8 mouse cellular contexts compared by ENCODE assay signal in the genomic region with DNA sequence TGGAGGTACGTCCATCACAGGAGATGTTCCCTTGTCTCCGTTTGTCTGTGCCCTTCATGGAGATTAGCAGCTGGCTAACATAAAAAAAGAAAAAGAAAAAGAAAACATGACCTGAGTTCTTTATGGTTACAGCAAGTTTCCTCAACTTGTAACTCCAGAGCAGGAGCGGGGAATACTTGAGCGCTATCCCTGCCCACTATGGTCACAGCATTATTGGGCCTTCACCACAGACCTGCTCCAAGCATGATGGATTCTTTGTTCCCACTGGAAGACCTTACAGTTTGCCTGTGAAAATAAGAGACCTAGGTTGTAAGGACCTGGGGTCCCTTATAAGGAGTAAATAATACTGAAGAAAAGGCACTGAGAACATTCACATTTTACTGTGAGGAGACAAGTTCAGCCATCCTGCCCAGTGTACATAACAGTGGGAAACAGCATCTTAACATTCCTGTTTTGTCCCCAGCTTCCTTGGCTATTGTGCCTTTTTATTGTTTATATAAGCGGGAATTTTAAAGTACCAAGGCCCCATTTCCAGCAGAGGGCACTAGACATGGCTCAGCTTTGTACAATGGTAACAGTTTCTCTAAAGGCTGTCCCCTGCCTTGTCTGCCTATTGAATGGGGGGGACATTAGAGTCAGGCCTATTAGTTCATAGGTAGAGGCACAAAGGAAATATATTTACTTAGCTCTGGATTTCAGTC. TPM values are rescaled to one million over a fixed set of nuclear protein-coding genes. Genes with fewer than 3 reads are reported as not detected.
DNase-seq lines count a peak whose midpoint lies in the region; ATAC-seq lines count a peak whose summit lies in the region.

No protein-coding gene starts in this region.

- peak; percentile 49 for DNase-seq in adrenal gland, postnatal 14 days
- DNase-seq in adrenal gland, adult 18-20 months (ENCODE audit: low spot score in 2 of 2): no peak
- peak; percentile 35 for DNase-seq in urinary bladder, postnatal 14 days (ENCODE audit: low spot score)
- no peak for DNase-seq in urinary bladder, postnatal 10 days (ENCODE audit: low spot score)
- no peak for DNase-seq in gastrocnemius, postnatal 10 days

- peak overlapping the region; percentile 41 for H3K27ac ChIP-seq in hindbrain, embryonic 16.5 days (ENCODE audit: low read depth, low read length)
- H3K27ac ChIP-seq in lung, embryonic 16.5 days (ENCODE audit: low read length): peak overlapping the region; percentile 48
- H3K27ac ChIP-seq in stomach, embryonic 15.5 days: peak overlapping the region; percentile 92

- ATAC-seq in hindbrain, embryonic 16.5 days: no peak
- no peak for ATAC-seq in lung, embryonic 16.5 days (ENCODE audit: low read depth)
- ATAC-seq in stomach, embryonic 15.5 days (ENCODE audit: insufficient read depth, low FRiP score, low read depth): no peak

- H3K9me3 ChIP-seq in hindbrain, embryonic 16.5 days (ENCODE audit: control insufficient read depth, low read length): no peaks in the 10 kb centered on the region
- no peaks in the 10 kb centered on the region for H3K9me3 ChIP-seq in lung, embryonic 16.5 days (ENCODE audit: control insufficient read depth, low read length)
- no peaks in the 10 kb centered on the region for H3K9me3 ChIP-seq in stomach, embryonic 15.5 days

- 70% methylated on average over 5 of the region's 5 CpGs for WGBS in hindbrain, embryonic 16.5 days
- WGBS in lung, embryonic 16.5 days: 62% methylated on average over 5 of the region's 5 CpGs
- WGBS in stomach, embryonic 15.5 days: 70% methylated on average over 5 of the region's 5 CpGs

- H3K4me2 ChIP-seq in hindbrain, embryonic 16.5 days (ENCODE audit: low read length): peak overlapping the region; percentile 5; the same call in 1 of the 2 replicates
- no peak overlapping the region for H3K4me2 ChIP-seq in lung, embryonic 16.5 days (ENCODE audit: low read depth, low read length)
- no peak overlapping the region for H3K4me2 ChIP-seq in stomach, embryonic 15.5 days

- no peaks in the 10 kb centered on the region for H3K27me3 ChIP-seq in hindbrain, embryonic 16.5 days (replicated peaks; ENCODE audit: control insufficient read depth, insufficient read depth, low read length)
- H3K27me3 ChIP-seq in lung, embryonic 16.5 days (ENCODE audit: control insufficient read depth, insufficient read depth, low read depth, low read length): no peaks in the 10 kb centered on the region
- H3K27me3 ChIP-seq in stomach, embryonic 15.5 days (replicated peaks): no peaks in the 10 kb centered on the region

- no peak overlapping the region for H3K9ac ChIP-seq in hindbrain, embryonic 16.5 days (ENCODE audit: low read depth, low read length)
- peak overlapping the region; percentile 3; the same call in 1 of the 2 replicates for H3K9ac ChIP-seq in lung, embryonic 16.5 days (ENCODE audit: low read length)
- H3K9ac ChIP-seq in stomach, embryonic 15.5 days: no peak overlapping the region

- H3K36me3 ChIP-seq in hindbrain, embryonic 16.5 days (ENCODE audit: control insufficient read depth, insufficient read depth, low read length): peaks cover 16% of the 10 kb centered on the region
- peaks cover 27% of the 10 kb centered on the region for H3K36me3 ChIP-seq in lung, embryonic 16.5 days (ENCODE audit: control insufficient read depth, insufficient read depth, low read length)
- peaks cover 23% of the 10 kb centered on the region for H3K36me3 ChIP-seq in stomach, embryonic 15.5 days

- H3K4me1 ChIP-seq in hindbrain, embryonic 16.5 days (ENCODE audit: control insufficient read depth, insufficient read depth, low read depth, low read length): peaks cover 25% of the 10 kb centered on the region
- H3K4me1 ChIP-seq in lung, embryonic 16.5 days (replicated peaks; ENCODE audit: control insufficient read depth, insufficient read depth, low read length): peaks cover 22% of the 10 kb centered on the region
- peaks cover 13% of the 10 kb centered on the region; the same call in 1 of the 2 replicates for H3K4me1 ChIP-seq in stomach, embryonic 15.5 days

- H3K4me3 ChIP-seq in hindbrain, embryonic 16.5 days (ENCODE audit: low read length): no peak overlapping the region
- no peak overlapping the region for H3K4me3 ChIP-seq in lung, embryonic 16.5 days (ENCODE audit: low read length)
- H3K4me3 ChIP-seq in stomach, embryonic 15.5 days (replicated peaks): no peak overlapping the region

RNA-seq across cellular contexts. Expression of a gene that starts 4.8 kb away (rescaled TPM):
- total RNA-seq in adrenal gland, postnatal 14 days (2021): 91.4 and 97.7 TPM in 2 replicates
- total RNA-seq in adrenal gland, adult 18-20 months (2021): 10 to 100 TPM; 63.7 to 98.8 TPM
- polyA plus RNA-seq in hindbrain, embryonic 16.5 days (2015; fragmentation: Nextera tagmentation; extraction: Ambion mirVana): 32.7 and 40.2 TPM in 2 replicates
- 38.0 and 40.5 TPM in 2 replicates for polyA plus RNA-seq in lung, embryonic 16.5 days (2015; fragmentation: Nextera tagmentation; extraction: Ambion mirVana)
- polyA plus RNA-seq in stomach, embryonic 15.5 days (2015; fragmentation: Nextera tagmentation; extraction: Ambion mirVana): 32.3 and 36.4 TPM in 2 replicates
- 10 to 100 TPM; 31.4 to 47.1 TPM for total RNA-seq in gastrocnemius, postnatal 10 days (2021)

RNA-seq across cellular contexts. Expression of a gene that starts 4.8 kb away (rescaled TPM):
- 108 and 114 TPM in 2 replicates for total RNA-seq in adrenal gland, postnatal 14 days (2021)
- total RNA-seq in adrenal gland, adult 18-20 months (2021): 100 to 1,000 TPM in 1 of 2 experiments, 10 to 100 TPM in 1; 93.5 to 102 TPM
- polyA plus RNA-seq in hindbrain, embryonic 16.5 days (2015; fragmentation: Nextera tagmentation; extraction: Ambion mirVana): 59.6 and 67.4 TPM in 2 replicates
- 67.5 and 73.1 TPM in 2 replicates for polyA plus RNA-seq in lung, embryonic 16.5 days (2015; fragmentation: Nextera tagmentation; extraction: Ambion mirVana)
- polyA plus RNA-seq in stomach, embryonic 15.5 days (2015; fragmentation: Nextera tagmentation; extraction: Ambion mirVana): 89.5 and 101 TPM in 2 replicates
- total RNA-seq in gastrocnemius, postnatal 10 days (2021): 10 to 100 TPM; 44.8 to 54.4 TPM

RNA-seq across cellular contexts. Expression of a gene that starts 11.1 kb away (rescaled TPM):
- 29.0 and 31.5 TPM in 2 replicates for total RNA-seq in adrenal gland, postnatal 14 days (2021)
- total RNA-seq in adrenal gland, adult 18-20 months (2021): 10 to 100 TPM; 43.9 to 44.5 TPM
- 287 and 393 TPM in 2 replicates for polyA plus RNA-seq in hindbrain, embryonic 16.5 days (2015; fragmentation: Nextera tagmentation; extraction: Ambion mirVana)
- polyA plus RNA-seq in lung, embryonic 16.5 days (2015; fragmentation: Nextera tagmentation; extraction: Ambion mirVana): 62.6 and 62.7 TPM in 2 replicates
- polyA plus RNA-seq in stomach, embryonic 15.5 days (2015; fragmentation: Nextera tagmentation; extraction: Ambion mirVana): 53.2 and 62.8 TPM in 2 replicates
- 1 to 10 TPM; 6.4 to 9.8 TPM for total RNA-seq in gastrocnemius, postnatal 10 days (2021)

RNA-seq across cellular contexts. Expression of a gene that starts 23.8 kb away (rescaled TPM):
- total RNA-seq in adrenal gland, postnatal 14 days (2021): 73.6 and 79.5 TPM in 2 replicates
- total RNA-seq in adrenal gland, adult 18-20 months (2021): 10 to 100 TPM; 49.5 to 53.8 TPM
- polyA plus RNA-seq in hindbrain, embryonic 16.5 days (2015; fragmentation: Nextera tagmentation; extraction: Ambion mirVana): 67.4 and 77.4 TPM in 2 replicates
- 15.6 TPM in 2 replicates for polyA plus RNA-seq in lung, embryonic 16.5 days (2015; fragmentation: Nextera tagmentation; extraction: Ambion mirVana)
- 21.7 and 23.9 TPM in 2 replicates for polyA plus RNA-seq in stomach, embryonic 15.5 days (2015; fragmentation: Nextera tagmentation; extraction: Ambion mirVana)
- 10 to 100 TPM; 49.6 to 56.2 TPM for total RNA-seq in gastrocnemius, postnatal 10 days (2021)

RNA-seq across cellular contexts. Expression of a gene that starts 41.4 kb away (rescaled TPM):
- 40.2 and 41.1 TPM in 2 replicates for total RNA-seq in adrenal gland, postnatal 14 days (2021)
- total RNA-seq in adrenal gland, adult 18-20 months (2021): 10 to 100 TPM; 43.3 to 48.3 TPM
- 25.0 and 33.3 TPM in 2 replicates for polyA plus RNA-seq in hindbrain, embryonic 16.5 days (2015; fragmentation: Nextera tagmentation; extraction: Ambion mirVana)
- polyA plus RNA-seq in lung, embryonic 16.5 days (2015; fragmentation: Nextera tagmentation; extraction: Ambion mirVana): 40.2 and 42.4 TPM in 2 replicates
- 37.8 and 41.4 TPM in 2 replicates for polyA plus RNA-seq in stomach, embryonic 15.5 days (2015; fragmentation: Nextera tagmentation; extraction: Ambion mirVana)
- total RNA-seq in gastrocnemius, postnatal 10 days (2021): 10 to 100 TPM; 12.6 to 16.8 TPM

Comparison
In these comparisons a context has a peak if more than half of its experiments do, and no peak if none do; other contexts are left out.
1. DNase-seq: peak in adrenal gland, postnatal 14 days (single experiment) and urinary bladder, postnatal 14 days (single experiment); none in adrenal gland, adult 18-20 months (0 of 2), urinary bladder, postnatal 10 days (single experiment) and gastrocnemius, postnatal 10 days (single experiment).
2. H3K27ac ChIP-seq: peak in every context shown above with its lines; median percentile 92 in stomach, embryonic 15.5 days; 48 in lung, embryonic 16.5 days; 41 in hindbrain, embryonic 16.5 days.